ENCODE assay signal across 8 mouse cellular contexts in the genomic region with DNA sequence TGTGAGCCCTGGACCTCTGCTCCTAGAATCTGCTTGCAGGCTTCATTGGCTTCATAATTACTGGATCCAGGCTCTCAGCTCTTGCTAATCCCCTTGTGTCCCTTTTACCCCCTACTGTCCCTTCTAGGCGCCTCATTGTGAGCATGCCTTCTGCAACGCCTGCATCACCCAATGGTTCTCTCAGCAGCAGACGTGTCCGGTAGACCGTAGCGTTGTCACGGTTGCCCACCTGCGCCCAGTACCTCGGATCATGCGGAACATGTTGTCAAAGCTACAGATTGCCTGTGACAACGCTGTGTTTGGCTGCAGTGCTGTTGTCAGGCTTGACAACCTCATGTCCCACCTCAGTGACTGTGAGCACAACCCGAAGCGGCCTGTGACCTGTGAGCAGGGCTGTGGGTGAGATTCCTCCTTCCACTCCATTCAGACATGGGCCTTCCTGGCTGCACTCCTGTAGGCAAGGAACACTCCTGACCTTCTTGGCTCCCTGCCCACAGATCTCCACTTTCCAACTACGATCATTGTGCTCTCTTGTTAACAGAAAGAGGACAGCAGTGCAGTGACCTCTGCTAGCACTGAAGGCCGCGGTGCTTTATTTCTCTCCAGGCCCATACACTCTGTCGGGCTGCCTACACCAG. TPM values are rescaled to one million over a fixed set of nuclear protein-coding genes. Genes with fewer than 3 reads are reported as not detected.
DNase-seq lines count a peak whose midpoint lies in the region; ATAC-seq and TF ChIP-seq lines count a peak whose summit lies in the region.

No protein-coding gene starts in this region.

- H3K9me3 ChIP-seq in hindbrain, embryonic 12.5 days (replicated peaks), result no peaks in the 10 kb centered on the region
- H3K9me3 ChIP-seq in hindbrain, embryonic 11.5 days (ENCODE audit: control insufficient read depth, low read length), result no peaks in the 10 kb centered on the region

- POLR2A ChIA-PET in Patski (lab: Charles Lee), result no interaction called here

- H3K36me3 ChIP-seq in hindbrain, embryonic 12.5 days, result peaks cover 77% of the 10 kb centered on the region
- H3K36me3 ChIP-seq in hindbrain, embryonic 11.5 days (ENCODE audit: control insufficient read depth, insufficient read depth, low read length), result peaks cover 8% of the 10 kb centered on the region; the same call in 1 of the 2 replicates

- H3K4me2 ChIP-seq in hindbrain, embryonic 12.5 days (replicated peaks), result no peak overlapping the region
- no peak overlapping the region for H3K4me2 ChIP-seq in hindbrain, embryonic 11.5 days (replicated peaks; ENCODE audit: low read depth, low read length)

- TF ChIP-seq CTCF in Patski (IDR thresholded peaks at IDR 0.05), result no peak

- ATAC-seq in hindbrain, embryonic 12.5 days (ENCODE audit: low FRiP score), result peak; percentile 43; the same call in 1 of the 2 replicates
- ATAC-seq in hindbrain, embryonic 11.5 days (ENCODE audit: low FRiP score), result no peak
- ATAC-seq in Patski, result peak; percentile 55
- peak; percentile 70 for ATAC-seq in neutrophil, adult 5-6 weeks (ENCODE audit: extremely low read depth, insufficient number of reproducible peaks, low FRiP score, poor library complexity, severe bottlenecking)
- ATAC-seq in CD4-positive, CD25-positive, alpha-beta regulatory T cell, adult 4 months, result no peak
- ATAC-seq in granulocyte monocyte progenitor cell, adult 5-6 weeks (replicated peaks; ENCODE audit: poor library complexity, severe bottlenecking), result no peak

- CTCF ChIA-PET in Patski (lab: Charles Lee), result no interaction called here

- in situ Hi-C loops in Patski (cut with MboI; ENCODE audit: low pct_unique_long_range_greater_than_20kb), result no loop called here

- H3K4me1 ChIP-seq in hindbrain, embryonic 12.5 days, result peaks cover 8% of the 10 kb centered on the region; the same call in 1 of the 2 replicates
- H3K4me1 ChIP-seq in hindbrain, embryonic 11.5 days (replicated peaks; ENCODE audit: control insufficient read depth, insufficient read depth, low read length), result no peaks in the 10 kb centered on the region

- no peak overlapping the region for H3K4me3 ChIP-seq in hindbrain, embryonic 12.5 days
- H3K4me3 ChIP-seq in hindbrain, embryonic 11.5 days (ENCODE audit: low read depth, low read length), result no peak overlapping the region

- H3K27ac ChIP-seq in hindbrain, embryonic 12.5 days, result no peak overlapping the region
- H3K27ac ChIP-seq in hindbrain, embryonic 11.5 days (ENCODE audit: low read depth, low read length), result no peak overlapping the region

- H3K27me3 ChIP-seq in hindbrain, embryonic 12.5 days, result no peaks in the 10 kb centered on the region
- no peaks in the 10 kb centered on the region for H3K27me3 ChIP-seq in hindbrain, embryonic 11.5 days (ENCODE audit: control insufficient read depth, insufficient read depth, low read length)
- no peaks in the 10 kb centered on the region for H3K27me3 ChIP-seq in Patski

- WGBS in hindbrain, embryonic 12.5 days, result 80% methylated on average over 17 of the region's 17 CpGs
- 90% methylated on average over 17 of the region's 17 CpGs for WGBS in hindbrain, embryonic 11.5 days

- H3K9ac ChIP-seq in hindbrain, embryonic 12.5 days, result peak overlapping the region; percentile 13; the same call in 1 of the 2 replicates
- no peak overlapping the region for H3K9ac ChIP-seq in hindbrain, embryonic 11.5 days (ENCODE audit: low read depth, low read length)

- no peak for DNase-seq in hindbrain, embryonic 11.5 days (ENCODE audit: low spot score)
- no peak for DNase-seq in Patski (ENCODE audit: low read depth, low spot score)
- DNase-seq in gastrocnemius, adult 8-10 months (ENCODE audit: low spot score in 2 of 2), result peak; percentile 35 to 44
- peak; percentile 85 for DNase-seq in kidney, adult 18-20 months

RNA-seq across cellular contexts. Expression of a gene that starts 23.7 kb away (rescaled TPM):
- 195 and 215 TPM in 2 replicates for polyA plus RNA-seq in hindbrain, embryonic 12.5 days (2016; fragmentation: Nextera tagmentation; extraction: Ambion mirVana)
- polyA plus RNA-seq in hindbrain, embryonic 11.5 days (2014; fragmentation: Nextera tagmentation; extraction: Ambion mirVana), result 126 and 170 TPM in 2 replicates
- polyA plus RNA-seq in Patski (2021), result 102 TPM
- total RNA-seq in gastrocnemius, adult 8-10 months (2022), result 10 to 100 TPM; 45.6 to 53.3 (median 49.5) TPM
- 117 and 119 TPM in 2 replicates for total RNA-seq in neutrophil, adult 5-6 weeks (2017)
- polyA plus RNA-seq in CD4-positive, CD25-positive, alpha-beta regulatory T cell, adult 4 months (2017; shearing (Covaris generic)), result 10 to 100 TPM; 45.7 to 62.7 TPM
- total RNA-seq in granulocyte monocyte progenitor cell, adult 5-6 weeks (2014; fragmentation: Nextera tagmentation), result 90.4 and 113 TPM in 2 replicates
- total RNA-seq in granulocyte monocyte progenitor cell, adult 5-6 weeks (2017), result 56.4 and 56.9 TPM in 2 replicates

RNA-seq across cellular contexts. Expression of a gene that starts 23.8 kb away (rescaled TPM):
- polyA plus RNA-seq in hindbrain, embryonic 12.5 days (2016; fragmentation: Nextera tagmentation; extraction: Ambion mirVana), result 60.8 and 61.4 TPM in 2 replicates
- 44.2 and 44.7 TPM in 2 replicates for polyA plus RNA-seq in hindbrain, embryonic 11.5 days (2014; fragmentation: Nextera tagmentation; extraction: Ambion mirVana)
- 43.3 TPM for polyA plus RNA-seq in Patski (2021)
- 10 to 100 TPM; 13.6 to 14.7 (median 14.1) TPM for total RNA-seq in gastrocnemius, adult 8-10 months (2022)
- 53.8 and 59.5 TPM in 2 replicates for total RNA-seq in neutrophil, adult 5-6 weeks (2017)
- polyA plus RNA-seq in CD4-positive, CD25-positive, alpha-beta regulatory T cell, adult 4 months (2017; shearing (Covaris generic)), result 10 to 100 TPM; 28.7 to 51.8 TPM
- total RNA-seq in granulocyte monocyte progenitor cell, adult 5-6 weeks (2014; fragmentation: Nextera tagmentation), result 15.7 and 29.1 TPM in 2 replicates
- 16.5 and 18.6 TPM in 2 replicates for total RNA-seq in granulocyte monocyte progenitor cell, adult 5-6 weeks (2017)

RNA-seq across cellular contexts. Expression of a gene that starts 24.0 kb away (rescaled TPM):
- polyA plus RNA-seq in hindbrain, embryonic 12.5 days (2016; fragmentation: Nextera tagmentation; extraction: Ambion mirVana), result 102 and 104 TPM in 2 replicates
- 125 and 130 TPM in 2 replicates for polyA plus RNA-seq in hindbrain, embryonic 11.5 days (2014; fragmentation: Nextera tagmentation; extraction: Ambion mirVana)
- 85.0 TPM for polyA plus RNA-seq in Patski (2021)
- 10 to 100 TPM; 59.0 to 70.3 (median 63.5) TPM for total RNA-seq in gastrocnemius, adult 8-10 months (2022)
- total RNA-seq in neutrophil, adult 5-6 weeks (2017), result 43.4 and 46.3 TPM in 2 replicates
- polyA plus RNA-seq in CD4-positive, CD25-positive, alpha-beta regulatory T cell, adult 4 months (2017; shearing (Covaris generic)), result 10 to 100 TPM; 63.3 to 77.5 TPM
- total RNA-seq in granulocyte monocyte progenitor cell, adult 5-6 weeks (2014; fragmentation: Nextera tagmentation), result 80.4 and 115 TPM in 2 replicates
- 58.6 and 60.5 TPM in 2 replicates for total RNA-seq in granulocyte monocyte progenitor cell, adult 5-6 weeks (2017)

RNA-seq across cellular contexts. Expression of a gene that starts 34.3 kb away (rescaled TPM):
- polyA plus RNA-seq in hindbrain, embryonic 12.5 days (2016; fragmentation: Nextera tagmentation; extraction: Ambion mirVana), result 0.43 TPM in 1 of 2 replicates, not detected in the other
- polyA plus RNA-seq in hindbrain, embryonic 11.5 days (2014; fragmentation: Nextera tagmentation; extraction: Ambion mirVana), result not detected in 2 replicates
- 0.12 TPM for polyA plus RNA-seq in Patski (2021)
- total RNA-seq in gastrocnemius, adult 8-10 months (2022), result not detected
- not detected in 2 replicates for total RNA-seq in neutrophil, adult 5-6 weeks (2017)
- polyA plus RNA-seq in CD4-positive, CD25-positive, alpha-beta regulatory T cell, adult 4 months (2017; shearing (Covaris generic)), result not detected
- total RNA-seq in granulocyte monocyte progenitor cell, adult 5-6 weeks (2014; fragmentation: Nextera tagmentation), result not detected in 2 replicates
- not detected in 2 replicates for total RNA-seq in granulocyte monocyte progenitor cell, adult 5-6 weeks (2017)

RNA-seq across cellular contexts. Expression of a gene that starts 58.4 kb away (rescaled TPM):
- 13.6 and 13.7 TPM in 2 replicates for polyA plus RNA-seq in hindbrain, embryonic 12.5 days (2016; fragmentation: Nextera tagmentation; extraction: Ambion mirVana)
- polyA plus RNA-seq in hindbrain, embryonic 11.5 days (2014; fragmentation: Nextera tagmentation; extraction: Ambion mirVana), result 9.5 and 12.3 TPM in 2 replicates
- 55.9 TPM for polyA plus RNA-seq in Patski (2021)
- total RNA-seq in gastrocnemius, adult 8-10 months (2022), result 10 to 100 TPM; 38.7 to 48.8 (median 43.2) TPM
- 16.0 and 16.8 TPM in 2 replicates for total RNA-seq in neutrophil, adult 5-6 weeks (2017)
- 1 to 10 TPM; 2.3 to 3.3 TPM for polyA plus RNA-seq in CD4-positive, CD25-positive, alpha-beta regulatory T cell, adult 4 months (2017; shearing (Covaris generic))
- total RNA-seq in granulocyte monocyte progenitor cell, adult 5-6 weeks (2014; fragmentation: Nextera tagmentation), result 58.1 and 60.1 TPM in 2 replicates
- 9.1 and 11.3 TPM in 2 replicates for total RNA-seq in granulocyte monocyte progenitor cell, adult 5-6 weeks (2017)

Comparison
In these comparisons a context has a peak if more than half of its experiments do, and no peak if none do; other contexts are left out.
1. ATAC-seq: peak in hindbrain, embryonic 12.5 days (single experiment), Patski (single experiment) and neutrophil, adult 5-6 weeks (single experiment); none in hindbrain, embryonic 11.5 days (single experiment), CD4-positive, CD25-positive, alpha-beta regulatory T cell, adult 4 months (single experiment) and granulocyte monocyte progenitor cell, adult 5-6 weeks (single experiment).
2. DNase-seq: peak in gastrocnemius, adult 8-10 months (2 of 2) and kidney, adult 18-20 months (single experiment); none in hindbrain, embryonic 11.5 days (single experiment) and Patski (single experiment).